Mouse (Mus musculus): ENCODE measurements around the gene Osbpl8. TPM values are rescaled to one million over a fixed set of nuclear protein-coding genes. Genes with fewer than 3 reads are reported as not detected.
"Not testable (repeated sequence)": the region's sequence is repeated elsewhere in the genome, so short reads cannot be mapped to it uniquely, and the experiment has no call there.

Osbpl8 gene
- polyA plus RNA-seq, 1 experiment = 1.3 TPM

DNA sequence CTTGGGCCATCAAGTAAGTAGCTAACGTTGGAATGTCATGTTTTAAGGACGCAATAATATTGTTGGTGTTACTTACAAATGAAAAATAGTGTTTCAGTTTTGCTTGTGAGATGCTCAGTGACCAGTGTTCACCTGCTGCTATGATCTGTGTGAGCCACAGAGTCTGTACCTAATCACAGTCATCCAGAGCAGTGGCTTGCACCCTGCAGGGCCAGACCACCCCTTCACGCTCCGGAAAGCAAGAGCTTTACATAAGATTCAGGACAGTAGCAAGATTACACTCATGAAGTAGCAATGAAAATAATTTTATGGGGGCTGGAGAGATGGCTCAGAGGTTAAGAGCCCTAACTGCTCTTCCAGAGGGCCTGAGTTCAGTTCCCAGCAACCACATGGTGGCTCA, 60.1 kb downstream of the Osbpl8 start:
- no peaks in the 10 kb centered on the region for H3K9me3 ChIP-seq
- H3K4me3 ChIP-seq (replicated peaks) = no peak overlapping the region
- H3K27me3 ChIP-seq (replicated peaks) = no peaks in the 10 kb centered on the region
- H3K4me1 ChIP-seq = peaks cover 52% of the 10 kb centered on the region
- H3K36me3 ChIP-seq (replicated peaks; ENCODE audit: low read length) = peaks cover 33% of the 10 kb centered on the region
- TF ChIP-seq FLI1 (IDR thresholded peaks at IDR 0.05; ENCODE audit: low read length) (no peak), GATA1 (IDR thresholded peaks at IDR 0.05; ENCODE audit: borderline replicate concordance, low read length) (no peak)

DNA sequence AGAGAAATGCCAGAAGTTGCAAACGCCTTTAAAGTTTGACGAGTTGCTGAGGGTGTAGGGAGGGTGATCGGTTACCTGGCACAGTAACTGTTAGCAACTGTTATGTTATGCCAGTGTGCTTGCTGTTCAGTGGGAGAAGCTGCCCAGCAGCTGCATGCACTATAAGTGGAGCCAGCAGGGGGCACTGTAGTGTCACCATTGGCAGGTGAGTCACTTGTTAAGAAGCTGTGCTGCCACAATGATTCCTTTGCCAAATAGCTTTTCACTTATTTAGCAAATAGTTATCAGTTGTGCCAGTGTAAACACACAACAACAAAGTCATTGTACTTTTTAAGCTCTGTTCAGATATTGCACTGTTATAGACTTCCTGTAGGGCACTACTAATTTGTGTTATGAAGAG, 62.0 kb downstream of the Osbpl8 start:
- peaks cover 27% of the 10 kb centered on the region for H3K36me3 ChIP-seq (replicated peaks; ENCODE audit: low read length)
- H3K4me3 ChIP-seq (replicated peaks) = no peak overlapping the region

DNA sequence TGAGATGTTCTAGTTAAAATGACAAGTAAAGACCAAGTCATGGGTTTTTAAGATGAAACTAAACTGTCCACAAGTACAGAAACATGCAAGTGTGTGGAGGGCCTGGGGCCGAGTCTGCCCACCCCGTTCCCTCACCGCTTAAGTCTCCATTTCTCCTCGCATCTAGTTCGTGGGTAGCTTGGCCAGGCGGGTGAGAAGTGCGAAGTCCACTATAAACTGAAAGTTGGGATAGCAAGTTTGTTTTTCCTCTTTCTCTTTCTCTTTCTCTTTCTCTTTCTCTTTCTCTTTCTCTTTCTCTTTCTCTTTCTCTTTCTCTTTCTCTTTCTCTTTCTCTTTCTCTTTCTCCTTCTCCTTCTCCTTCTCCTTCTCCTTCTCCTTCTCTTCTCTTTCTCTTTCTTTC, 67.7 kb downstream of the Osbpl8 start:
- peaks cover 19% of the 10 kb centered on the region for H3K4me1 ChIP-seq
- not testable (repeated sequence) for H3K9me3 ChIP-seq; H3K27me3 ChIP-seq (replicated peaks)
- peak overlapping the region; percentile 85 for H3K4me3 ChIP-seq (replicated peaks)
- peaks cover 43% of the 10 kb centered on the region for H3K36me3 ChIP-seq (replicated peaks; ENCODE audit: low read length)

More for the DNA sequence above, 62.0 kb downstream of the Osbpl8 start:
- Histone ChIP-seq H3K9me3 (no peaks in the 10 kb centered on the region), H3K27me3 (replicated peaks) (no peaks in the 10 kb centered on the region), H3K4me1 (peaks cover 39% of the 10 kb centered on the region)
- TF ChIP-seq GATA1 (IDR thresholded peaks at IDR 0.05; ENCODE audit: borderline replicate concordance, low read length) (no peak), FLI1 (IDR thresholded peaks at IDR 0.05; ENCODE audit: low read length) (no peak)

GRCm38 (mm10) chr10:111233476-111234130, 69.1 kb downstream of the Osbpl8 start:
- H3K36me3 ChIP-seq (replicated peaks; ENCODE audit: low read length) = peaks cover 37% of the 10 kb centered on the region

GRCm38 (mm10) chr10:111234450-111235288, 70.1 kb downstream of the Osbpl8 start:
- peaks cover 44% of the 10 kb centered on the region for H3K36me3 ChIP-seq (replicated peaks; ENCODE audit: low read length)
- TF ChIP-seq FLI1 (IDR thresholded peaks at IDR 0.05; ENCODE audit: low read length) = no peak
- no peak for TF ChIP-seq GATA1 (IDR thresholded peaks at IDR 0.05; ENCODE audit: borderline replicate concordance, low read length)
- H3K4me1 ChIP-seq = peaks cover 29% of the 10 kb centered on the region
- H3K9me3 ChIP-seq = no peaks in the 10 kb centered on the region
- H3K27me3 ChIP-seq (replicated peaks) = no peaks in the 10 kb centered on the region
- no peak overlapping the region for H3K4me3 ChIP-seq (replicated peaks)

More at GRCm38 (mm10) chr10:111233476-111234130, 69.1 kb downstream of the Osbpl8 start:
- TF ChIP-seq FLI1 (IDR thresholded peaks at IDR 0.05; ENCODE audit: low read length) = no peak
- no peak for TF ChIP-seq GATA1 (IDR thresholded peaks at IDR 0.05; ENCODE audit: borderline replicate concordance, low read length)
- peak overlapping the region; percentile 71 for H3K4me3 ChIP-seq (replicated peaks)
- H3K27me3 ChIP-seq (replicated peaks) = no peaks in the 10 kb centered on the region
- H3K9me3 ChIP-seq = no peaks in the 10 kb centered on the region
- peaks cover 23% of the 10 kb centered on the region for H3K4me1 ChIP-seq

- Histone ChIP-seq H3K36me3 (replicated peaks; ENCODE audit: low read length) (peaks cover 44% of the 10 kb centered on the region), H3K9me3 (no peaks in the 10 kb centered on the region), H3K4me3 (replicated peaks) (no peak overlapping the region), H3K4me1 (peaks cover 30% of the 10 kb centered on the region), H3K27me3 (replicated peaks) (no peaks in the 10 kb centered on the region)
- TF ChIP-seq GATA1 (IDR thresholded peaks at IDR 0.05; ENCODE audit: borderline replicate concordance, low read length) (no peak), FLI1 (IDR thresholded peaks at IDR 0.05; ENCODE audit: low read length) (no peak)
These were observed 70.7 kb downstream of the Osbpl8 start for GRCm38 (mm10) chr10:111235289-111235570.

GRCm38 (mm10) chr10:111237434-111237833, 72.9 kb downstream of the Osbpl8 start:
- Histone ChIP-seq H3K4me1 (peaks cover 34% of the 10 kb centered on the region), H3K27me3 (replicated peaks) (no peaks in the 10 kb centered on the region), H3K4me3 (replicated peaks) (no peak overlapping the region), H3K9me3 (no peaks in the 10 kb centered on the region), H3K36me3 (replicated peaks; ENCODE audit: low read length) (peaks cover 48% of the 10 kb centered on the region)
- TF ChIP-seq GATA1 (IDR thresholded peaks at IDR 0.05; ENCODE audit: borderline replicate concordance, low read length) = no peak
- no peak for TF ChIP-seq FLI1 (IDR thresholded peaks at IDR 0.05; ENCODE audit: low read length)

DNA sequence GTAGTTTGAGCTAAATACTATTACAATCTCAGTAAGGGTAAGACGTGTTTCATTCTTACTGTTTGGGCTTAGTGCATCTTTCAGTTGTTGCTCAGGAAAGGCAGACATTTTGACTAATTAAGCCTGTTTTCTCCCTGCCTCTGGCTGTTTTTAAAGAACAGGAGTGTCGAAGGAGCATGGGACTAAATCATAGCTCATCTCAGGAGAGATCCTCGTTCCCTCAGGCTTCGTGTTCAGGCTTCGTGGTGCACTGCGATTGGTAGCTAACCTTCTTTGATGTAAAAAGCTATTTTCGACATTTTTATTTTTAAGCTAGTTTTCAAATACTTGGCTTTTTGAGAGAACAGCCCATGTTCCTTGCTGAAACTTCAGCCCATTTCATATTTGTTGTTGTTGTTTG, 78.1 kb downstream of the Osbpl8 start:
- Histone ChIP-seq H3K9me3 (no peaks in the 10 kb centered on the region), H3K27me3 (replicated peaks) (no peaks in the 10 kb centered on the region), H3K4me3 (replicated peaks) (no peak overlapping the region), H3K36me3 (replicated peaks; ENCODE audit: low read length) (peaks cover 31% of the 10 kb centered on the region), H3K4me1 (peaks cover 34% of the 10 kb centered on the region)
- TF ChIP-seq FLI1 (IDR thresholded peaks at IDR 0.05; ENCODE audit: low read length) (no peak), GATA1 (IDR thresholded peaks at IDR 0.05; ENCODE audit: borderline replicate concordance, low read length) (no peak)

DNA sequence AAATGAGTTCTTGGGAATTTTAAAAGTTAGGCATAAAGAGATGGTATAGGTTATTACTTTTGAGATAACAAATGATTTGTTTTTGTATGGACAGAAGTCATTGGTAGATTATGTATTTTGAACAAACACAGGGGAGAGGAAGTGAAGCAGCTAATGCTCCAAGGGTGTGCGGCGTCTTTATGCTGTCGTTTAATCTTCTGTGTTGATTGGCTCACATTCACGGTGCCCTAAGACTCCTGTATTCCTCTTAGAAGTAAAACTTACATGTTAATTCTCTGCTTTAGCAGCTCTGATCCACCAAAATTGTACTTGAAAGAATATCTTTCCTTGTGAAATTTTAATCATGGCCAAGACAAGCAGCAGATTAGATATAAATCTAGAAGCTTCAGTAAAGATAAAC, 83.1 kb downstream of the Osbpl8 start:
- Histone ChIP-seq H3K27me3 (replicated peaks) (no peaks in the 10 kb centered on the region), H3K4me1 (peaks cover 20% of the 10 kb centered on the region), H3K36me3 (replicated peaks; ENCODE audit: low read length) (peaks cover 11% of the 10 kb centered on the region), H3K4me3 (replicated peaks) (no peak overlapping the region), H3K9me3 (no peaks in the 10 kb centered on the region)
- TF ChIP-seq GATA1 (IDR thresholded peaks at IDR 0.05; ENCODE audit: borderline replicate concordance, low read length) (no peak), FLI1 (IDR thresholded peaks at IDR 0.05; ENCODE audit: low read length) (no peak)

GRCm38 (mm10) chr10:111248177-111248576, 83.6 kb downstream of the Osbpl8 start:
- peaks cover 11% of the 10 kb centered on the region for H3K36me3 ChIP-seq (replicated peaks; ENCODE audit: low read length)
- TF ChIP-seq GATA1 (IDR thresholded peaks at IDR 0.05; ENCODE audit: borderline replicate concordance, low read length) (no peak), FLI1 (IDR thresholded peaks at IDR 0.05; ENCODE audit: low read length) (no peak)
- no peaks in the 10 kb centered on the region for H3K9me3 ChIP-seq
- H3K27me3 ChIP-seq (replicated peaks) = no peaks in the 10 kb centered on the region
- no peak overlapping the region for H3K4me3 ChIP-seq (replicated peaks)
- H3K4me1 ChIP-seq = peaks cover 20% of the 10 kb centered on the region
